Mouse (Mus musculus) spleen, postnatal 36 days (tissue): ENCODE results near the gene Fosl1.

Experiments used
- DNase-seq, 2 experiments: peaks; one replicate each; pipeline ENCODE4 v3.0.0; 2022; ENCODE audit warnings: low spot score in 2 of 2, mixed read lengths in 1 of 2

Fosl1 gene

GRCm38 (mm10) chr19:5424782-5425741 lies 22.3 kb upstream of the Fosl1 start, which contains the start of the genes Drap1 and AI837181:
TSS of gene Drap1 (minus strand) at chr19:5424979.
TSS of gene AI837181 (plus strand) at chr19:5425144.
- DNase-seq, result peak; percentile 89 to 94

GRCm38 (mm10) chr19:5425906-5426565 lies 21.3 kb upstream of the Fosl1 start:
- no peak for DNase-seq

- no peak for DNase-seq
These were observed 20.6 kb upstream of the Fosl1 start for GRCm38 (mm10) chr19:5426640-5427290.

GRCm38 (mm10) chr19:5428083-5428482 lies 19.3 kb upstream of the Fosl1 start:
- DNase-seq, result peak; percentile 45 to 48

- DNase-seq, result no peak
These were observed 18.1 kb upstream of the Fosl1 start for GRCm38 (mm10) chr19:5429219-5429618.

GRCm38 (mm10) chr19:5429806-5430205 lies 17.5 kb upstream of the Fosl1 start:
- no peak for DNase-seq

GRCm38 (mm10) chr19:5430408-5430807 lies 16.9 kb upstream of the Fosl1 start:
- no peak for DNase-seq

- no peak for DNase-seq
These were observed 15.4 kb upstream of the Fosl1 start for GRCm38 (mm10) chr19:5431911-5432464.

- peak; percentile 51 to 60 for DNase-seq
These were observed 14.1 kb upstream of the Fosl1 start for GRCm38 (mm10) chr19:5432992-5433852.

GRCm38 (mm10) chr19:5433951-5434350 lies 13.4 kb upstream of the Fosl1 start:
- no peak for DNase-seq

- no peak for DNase-seq
These were observed 2.9 kb upstream of the Fosl1 start for GRCm38 (mm10) chr19:5444371-5444908.

- DNase-seq, result no peak
These were observed 2.4 kb upstream of the Fosl1 start for GRCm38 (mm10) chr19:5444954-5445353.

- no peak for DNase-seq
These were observed 1.6 kb upstream of the Fosl1 start for GRCm38 (mm10) chr19:5445747-5446146.

GRCm38 (mm10) chr19:5448354-5449150 lies 1.2 kb downstream of the Fosl1 start:
- DNase-seq, result no peak

- DNase-seq, result no peak
These were observed 2.3 kb downstream of the Fosl1 start for GRCm38 (mm10) chr19:5449673-5450072.

GRCm38 (mm10) chr19:5451766-5452165 lies 4.4 kb downstream of the Fosl1 start:
- DNase-seq, result no peak

GRCm38 (mm10) chr19:5455037-5455436 lies 7.7 kb downstream of the Fosl1 start:
- DNase-seq, result no peak

GRCm38 (mm10) chr19:5455568-5455967 lies 8.2 kb downstream of the Fosl1 start:
- no peak for DNase-seq

GRCm38 (mm10) chr19:5456241-5456921 lies 9.0 kb downstream of the Fosl1 start:
- no peak for DNase-seq
